Mouse (Mus musculus) neural tube, embryonic 14.5 days (tissue): ENCODE measurements at regions not wholly inside any gene's neighbourhood (a gene's known extent, or its start where the extent isn't known, plus 50 kb on each side); places are given as distances from the start of the nearest gene placed in this dataset.

Experiments
- ATAC-seq: fragments of 200-750 bp; cut with Nextera tagmentation; 2 replicates; pipeline ENCODE4 v1.8.0; 2017; ENCODE audit warnings: low read depth, mild to moderate bottlenecking, moderate TSS enrichment, moderate library complexity
- H3K27ac ChIP-seq: fragments of 300-500 bp; sonication (generic); 2 replicates; pipeline ENCODE4 v1.5.1; 2014; ENCODE audit warnings: low read depth, mild to moderate bottlenecking, control low read depth, low read length, moderate library complexity, mixed read lengths
- H3K27me3 ChIP-seq: fragments of 300-500 bp; sonication (generic); 2 replicates; pipeline ENCODE4 v1.6.1; 2014; ENCODE audit warnings: low read length; ENCODE audit not compliant: control insufficient read depth, insufficient read depth
- H3K36me3 ChIP-seq: fragments of 300-500 bp; sonication (generic); 2 replicates; pipeline ENCODE4 v1.6.1; 2014; ENCODE audit warnings: low read length, mixed read lengths; ENCODE audit not compliant: control insufficient read depth, insufficient read depth
- H3K4me1 ChIP-seq: fragments of 300-500 bp; sonication (generic); 2 replicates; pipeline ENCODE4 v1.6.1; 2014; ENCODE audit warnings: low read length; ENCODE audit not compliant: control insufficient read depth, insufficient read depth
- H3K4me2 ChIP-seq: fragments of 300-500 bp; sonication (generic); 2 replicates; pipeline ENCODE4 v1.6.1; 2014; ENCODE audit warnings: mild to moderate bottlenecking, low read depth, low read length, control low read depth
- H3K4me3 ChIP-seq: fragments of 300-500 bp; sonication (generic); 2 replicates; pipeline ENCODE4 v1.5.1; 2014; ENCODE audit warnings: low read depth, low read length, control low read depth, mixed read lengths
- H3K9ac ChIP-seq: fragments of 300-500 bp; sonication (generic); replicated peaks from 2 replicates; pipeline ENCODE4 v1.6.1; 2014; ENCODE audit warnings: low read depth, mild to moderate bottlenecking, control low read depth, low read length, mixed read lengths
- H3K9me3 ChIP-seq: fragments of 300-500 bp; sonication (generic); 2 replicates; pipeline ENCODE4 v1.6.1; 2016; ENCODE audit warnings: low read length; ENCODE audit not compliant: control insufficient read depth
- WGBS: fragments of 180-500 bp; shearing (Covaris S2); extraction: QIAGEN DNeasy Blood & Tissue Kit; methylation state at CpG from one replicate; pipeline ENCODE4 v1.1.7; 2014; 5-methylcytosine and 5-hydroxymethylcytosine counted together

- Histone ChIP-seq H3K4me1 (0 out of 2 replicates have a peak, but pooled peaks cover 3% of the 10 kb centered on the region), H3K4me3 (no peak overlapping the region), H3K9ac (no peak overlapping the region), H3K4me2 (no peak overlapping the region), H3K36me3 (no peaks in the 10 kb centered on the region), H3K27ac (no peak overlapping the region; the same call in 1 of the 2 replicates), H3K27me3 (no peaks in the 10 kb centered on the region), H3K9me3 (no peaks in the 10 kb centered on the region)
- ATAC-seq = peak; percentile 88
- 31% methylated on average over 11 of the region's 11 CpGs for WGBS
These were observed 117.9 kb downstream of the Usp31 start for GRCm38 (mm10) chr7:121589088-121589605.

- Histone ChIP-seq H3K27me3 (no peaks in the 10 kb centered on the region), H3K4me3 (no peak overlapping the region), H3K9me3 (no peaks in the 10 kb centered on the region), H3K4me1 (0 out of 2 replicates have a peak, but pooled peaks cover 3% of the 10 kb centered on the region), H3K27ac (no peak overlapping the region), H3K4me2 (no peak overlapping the region), H3K9ac (no peak overlapping the region), H3K36me3 (no peaks in the 10 kb centered on the region)
- no peak for ATAC-seq
- WGBS = 55% methylated on average over 2 of the region's 2 CpGs
These were observed 119.3 kb downstream of the Usp31 start for GRCm38 (mm10) chr7:121587713-121588112.

DNA sequence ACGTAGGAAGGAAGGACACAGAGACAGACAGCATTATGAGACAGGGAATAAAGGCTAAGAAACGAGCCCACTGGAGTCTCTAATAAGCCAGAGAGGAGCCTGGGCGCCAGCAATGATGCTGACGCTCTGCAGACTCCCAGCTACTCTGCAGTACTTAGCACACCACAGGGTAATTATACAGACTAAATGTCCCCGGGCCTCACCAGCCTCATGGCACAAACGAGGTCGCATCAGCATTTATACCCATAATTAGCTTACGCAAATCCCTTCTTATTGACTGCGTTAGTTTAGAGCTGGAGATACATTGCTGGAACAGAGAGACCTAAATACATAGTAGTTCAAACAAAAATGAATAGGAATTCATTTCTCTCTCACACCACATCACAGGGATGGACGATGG is 121.3 kb downstream of the Usp31 start:
- no peak for ATAC-seq
- H3K9ac ChIP-seq = no peak overlapping the region
- H3K4me3 ChIP-seq = no peak overlapping the region
- H3K4me1 ChIP-seq = 0 out of 2 replicates have a peak, but pooled peaks cover 3% of the 10 kb centered on the region
- H3K36me3 ChIP-seq = no peaks in the 10 kb centered on the region
- no peak overlapping the region for H3K27ac ChIP-seq
- H3K4me2 ChIP-seq = no peak overlapping the region
- WGBS = 62% methylated on average over 10 of the region's 10 CpGs
- no peaks in the 10 kb centered on the region for H3K9me3 ChIP-seq
- no peaks in the 10 kb centered on the region for H3K27me3 ChIP-seq

GRCm38 (mm10) chr7:121579497-121579896 is 127.6 kb downstream of the Usp31 start:
- no peaks in the 10 kb centered on the region for H3K4me1 ChIP-seq
- H3K27me3 ChIP-seq = no peaks in the 10 kb centered on the region
- no peak overlapping the region for H3K4me3 ChIP-seq
- H3K27ac ChIP-seq = no peak overlapping the region
- H3K9ac ChIP-seq = no peak overlapping the region
- no peaks in the 10 kb centered on the region for H3K9me3 ChIP-seq
- ATAC-seq = no peak
- H3K4me2 ChIP-seq = no peak overlapping the region
- no peaks in the 10 kb centered on the region for H3K36me3 ChIP-seq
- 16% methylated on average over 4 of the region's 4 CpGs for WGBS

DNA sequence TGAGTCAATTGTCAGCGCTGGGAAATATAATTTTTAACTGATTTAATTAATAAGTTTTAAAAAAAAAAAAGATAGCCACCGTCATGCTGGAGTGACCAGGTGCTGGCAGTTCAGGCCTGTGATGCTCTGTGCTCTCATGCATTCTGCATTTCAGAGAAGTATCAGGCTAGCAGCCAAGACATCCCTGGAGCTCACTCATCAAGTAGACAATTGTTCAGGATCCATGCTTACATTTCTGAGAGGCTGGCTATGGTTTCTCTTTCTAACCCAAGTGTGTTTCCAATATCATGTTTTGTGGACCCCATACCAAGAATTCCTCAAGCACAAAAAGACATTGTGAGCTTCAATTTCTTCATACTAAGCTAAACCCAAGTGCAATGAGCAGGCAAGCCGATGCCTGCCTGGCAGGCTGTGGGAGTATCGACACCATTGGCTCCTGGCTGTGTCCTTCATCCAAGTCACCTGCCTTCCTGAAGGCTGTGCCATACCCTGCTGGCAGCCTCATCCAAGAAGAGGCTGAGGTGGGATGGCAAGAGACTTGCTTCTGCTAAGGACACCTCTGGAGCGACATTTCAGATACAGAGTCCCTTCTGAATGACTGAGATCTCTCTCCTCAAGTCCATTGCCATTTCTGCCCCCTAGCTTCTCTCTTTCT is 134.2 kb downstream of the Usp31 start:
- WGBS = 91% methylated on average over 5 of the region's 5 CpGs
- Histone ChIP-seq H3K4me1 (no peaks in the 10 kb centered on the region), H3K9ac (no peak overlapping the region), H3K4me3 (no peak overlapping the region), H3K27ac (no peak overlapping the region), H3K4me2 (no peak overlapping the region), H3K27me3 (no peaks in the 10 kb centered on the region), H3K36me3 (no peaks in the 10 kb centered on the region), H3K9me3 (no peaks in the 10 kb centered on the region)
- no peak for ATAC-seq

- Histone ChIP-seq H3K27ac (no peak overlapping the region), H3K4me2 (no peak overlapping the region), H3K4me3 (no peak overlapping the region), H3K4me1 (no peaks in the 10 kb centered on the region), H3K9ac (no peak overlapping the region), H3K27me3 (no peaks in the 10 kb centered on the region), H3K36me3 (no peaks in the 10 kb centered on the region), H3K9me3 (no peaks in the 10 kb centered on the region)
- WGBS = 22% methylated on average over 3 of the region's 3 CpGs
- ATAC-seq = no peak
These were observed 135.3 kb downstream of the Usp31 start for GRCm38 (mm10) chr7:121571741-121572140.

DNA sequence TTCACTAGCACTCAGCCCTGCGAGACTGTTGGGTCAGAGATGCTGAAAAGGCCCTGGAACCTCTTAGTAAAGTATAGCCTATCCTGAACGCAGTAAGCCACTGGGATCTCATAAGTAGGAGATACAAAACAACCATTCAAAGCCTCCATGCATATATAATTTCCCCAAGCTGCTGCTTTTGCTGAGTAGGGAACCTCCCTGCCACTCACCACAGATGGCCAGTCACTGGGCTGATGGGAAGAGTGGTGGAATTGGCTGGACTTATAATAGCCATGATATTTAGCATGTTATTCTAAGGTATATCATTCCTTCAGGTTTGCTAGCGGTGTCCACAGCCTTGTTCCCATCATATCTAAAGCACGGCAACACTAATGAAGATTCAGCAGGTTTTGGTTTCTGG is 135.8 kb downstream of the Usp31 start:
- Histone ChIP-seq H3K4me3 (no peak overlapping the region), H3K36me3 (no peaks in the 10 kb centered on the region), H3K27ac (no peak overlapping the region; the same call in 1 of the 2 replicates), H3K9me3 (no peaks in the 10 kb centered on the region), H3K4me1 (no peaks in the 10 kb centered on the region), H3K9ac (no peak overlapping the region), H3K27me3 (no peaks in the 10 kb centered on the region), H3K4me2 (no peak overlapping the region)
- WGBS = 75% methylated on average over 4 of the region's 4 CpGs
- ATAC-seq = no peak

DNA sequence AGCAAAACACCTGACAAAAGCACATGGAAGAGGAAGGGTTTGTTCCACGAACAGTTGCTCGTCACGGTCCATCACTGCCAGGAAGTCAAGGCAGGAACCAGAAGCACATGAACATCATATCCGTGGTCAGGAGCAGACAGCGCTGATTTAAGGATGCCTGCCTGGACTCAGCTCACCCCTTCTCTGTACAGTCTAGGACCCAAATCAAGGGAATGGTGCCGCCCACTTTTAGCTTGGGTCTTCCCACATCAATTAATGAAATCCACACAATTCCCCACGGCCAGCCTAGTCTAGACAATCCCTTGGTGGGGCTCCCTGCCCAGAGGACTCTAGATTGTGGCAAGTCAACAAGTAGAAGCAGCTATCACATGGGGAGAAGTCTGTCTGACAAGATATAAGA is 137.8 kb downstream of the Usp31 start:
- no peaks in the 10 kb centered on the region for H3K4me1 ChIP-seq
- no peak overlapping the region for H3K4me3 ChIP-seq
- H3K36me3 ChIP-seq = no peaks in the 10 kb centered on the region
- WGBS = 84% methylated on average over 7 of the region's 7 CpGs
- H3K27me3 ChIP-seq = no peaks in the 10 kb centered on the region
- no peak overlapping the region for H3K4me2 ChIP-seq
- no peaks in the 10 kb centered on the region for H3K9me3 ChIP-seq
- no peak overlapping the region for H3K27ac ChIP-seq
- H3K9ac ChIP-seq = no peak overlapping the region
- no peak for ATAC-seq

GRCm38 (mm10) chr7:121568064-121568463 is 139.0 kb downstream of the Usp31 start:
- no peaks in the 10 kb centered on the region for H3K4me1 ChIP-seq
- no peaks in the 10 kb centered on the region for H3K36me3 ChIP-seq
- H3K9ac ChIP-seq = no peak overlapping the region
- no peak overlapping the region for H3K4me3 ChIP-seq
- no peaks in the 10 kb centered on the region for H3K27me3 ChIP-seq
- H3K9me3 ChIP-seq = no peaks in the 10 kb centered on the region
- no peak overlapping the region for H3K27ac ChIP-seq
- H3K4me2 ChIP-seq = no peak overlapping the region
- ATAC-seq = no peak
- 80% methylated on average over 2 of the region's 2 CpGs for WGBS
